In the genomic region with DNA sequence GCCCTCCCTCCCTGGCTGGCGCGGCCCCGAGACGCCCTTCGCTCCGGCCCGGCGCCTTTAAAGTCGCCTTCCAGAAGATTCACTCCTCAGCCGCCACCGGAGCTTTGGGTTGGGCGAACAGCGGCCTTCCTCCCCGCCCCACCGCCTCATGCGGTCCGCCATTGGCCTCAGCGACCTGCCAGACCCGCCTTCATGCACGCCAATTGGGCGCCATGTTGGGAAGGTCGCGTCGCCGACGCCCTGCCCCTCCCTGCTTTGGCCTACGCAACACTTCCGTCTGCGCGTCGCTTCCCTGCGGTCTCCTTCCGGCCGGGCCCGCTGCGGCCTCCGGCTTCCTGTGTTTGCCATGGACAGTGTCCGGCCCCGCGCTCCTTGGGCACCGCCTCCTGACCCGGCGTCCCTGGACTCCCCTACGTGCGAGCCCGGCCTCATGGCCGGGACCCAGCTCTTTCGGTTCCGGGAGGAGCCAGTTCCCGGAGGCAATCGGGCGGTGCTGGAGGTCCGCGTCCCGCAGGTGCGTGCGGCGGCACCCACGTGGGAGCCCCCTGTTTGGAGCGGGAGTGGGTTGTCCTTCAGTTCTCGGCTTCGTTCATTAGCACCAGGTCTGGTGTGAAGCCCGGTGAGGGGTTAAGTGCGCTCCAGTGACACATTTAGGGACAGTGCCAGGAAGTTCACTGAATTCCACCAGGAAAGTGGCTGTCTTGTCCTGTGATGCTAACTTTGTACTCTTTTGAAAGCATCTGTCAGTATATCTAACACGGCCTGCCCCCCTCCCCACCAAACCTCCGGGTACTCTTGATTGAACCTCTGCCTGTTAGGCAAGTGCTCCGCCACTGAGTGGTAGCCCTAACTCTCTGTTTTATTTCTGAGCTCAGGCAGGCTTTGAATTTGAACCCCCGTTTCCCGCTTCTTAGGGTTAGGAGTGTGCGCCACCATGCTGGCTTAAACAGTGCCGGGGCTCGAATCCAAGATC, we compare ENCODE assay signal across 8 mouse cellular contexts. TPM values are rescaled to one million over a fixed set of nuclear protein-coding genes. Genes with fewer than 3 reads are reported as not detected.
DNase-seq lines count a peak whose midpoint lies in the region; ATAC-seq and TF ChIP-seq lines count a peak whose summit lies in the region.

A gene (plus strand): TSS at position 18 of the 973 bp plus-strand sequence.
A gene (minus strand): TSS at position 189 of the 973 bp plus-strand sequence.

- TF ChIP-seq EP300 in heart, postnatal 0 days (IDR thresholded peaks at IDR 0.05; ENCODE audit: low read depth) = peak; percentile 73; the same call in 1 of the 2 replicates

- H3K9ac ChIP-seq in forebrain, embryonic 12.5 days = peak within 1 kb of the TSS; percentile 74
- peak within 1 kb of the TSS; percentile 90 for H3K9ac ChIP-seq in heart, postnatal 0 days (replicated peaks; ENCODE audit: low read depth, low read length)
- peak within 1 kb of the TSS; percentile 95 for H3K9ac ChIP-seq in liver, embryonic 16.5 days (ENCODE audit: low read depth, low read length)
- H3K9ac ChIP-seq in neural tube, embryonic 13.5 days = peak within 1 kb of the TSS; percentile 91

- ATAC-seq in forebrain, embryonic 12.5 days (ENCODE audit: low FRiP score) = peak; percentile 96
- ATAC-seq in heart, postnatal 0 days (ENCODE audit: insufficient read depth, low read depth) = peak; percentile 96
- peak; percentile 95 for ATAC-seq in liver, embryonic 16.5 days (ENCODE audit: low read depth)
- peak; percentile 97 for ATAC-seq in neural tube, embryonic 13.5 days (ENCODE audit: low read depth)

- H3K4me2 ChIP-seq in forebrain, embryonic 12.5 days = peak within 1 kb of the TSS; percentile 90
- H3K4me2 ChIP-seq in heart, postnatal 0 days (ENCODE audit: low read depth, low read length) = peak within 1 kb of the TSS; percentile 85
- peak within 1 kb of the TSS; percentile 98 for H3K4me2 ChIP-seq in liver, embryonic 16.5 days (ENCODE audit: low read depth, low read length)
- H3K4me2 ChIP-seq in neural tube, embryonic 13.5 days = peak within 1 kb of the TSS; percentile 94

- H3K4me1 ChIP-seq in E14TG2a.4 (replicated peaks; ENCODE audit: low read depth, low read length) = peaks cover 65% of the 10 kb centered on the region
- peaks cover 49% of the 10 kb centered on the region for H3K4me1 ChIP-seq in forebrain, embryonic 12.5 days
- H3K4me1 ChIP-seq in heart, postnatal 0 days (ENCODE audit: control insufficient read depth, insufficient read depth) = peaks cover 24% of the 10 kb centered on the region
- peaks cover 28% of the 10 kb centered on the region for H3K4me1 ChIP-seq in liver, embryonic 16.5 days (ENCODE audit: control insufficient read depth, low read depth, low read length)
- peaks cover 65% of the 10 kb centered on the region for H3K4me1 ChIP-seq in neural tube, embryonic 13.5 days (replicated peaks)
- peaks cover 7% of the 10 kb centered on the region for H3K4me1 ChIP-seq in testis, adult 2 months (ENCODE audit: control insufficient read depth, insufficient read depth, low read length)

- H3K4me3 ChIP-seq in E14TG2a.4 (replicated peaks; ENCODE audit: low read length) = peak within 1 kb of the TSS; percentile 98
- peak within 1 kb of the TSS; percentile 68 for H3K4me3 ChIP-seq in forebrain, embryonic 12.5 days (replicated peaks)
- H3K4me3 ChIP-seq in heart, postnatal 0 days (ENCODE audit: low read depth, low read length) = peak within 1 kb of the TSS; percentile 77
- peak within 1 kb of the TSS; percentile 80 for H3K4me3 ChIP-seq in liver, embryonic 16.5 days (ENCODE audit: low read depth, low read length)
- H3K4me3 ChIP-seq in neural tube, embryonic 13.5 days = peak within 1 kb of the TSS; percentile 82
- H3K4me3 ChIP-seq in testis, adult 2 months (ENCODE audit: control insufficient read depth, low read depth, low read length) = peak within 1 kb of the TSS; percentile 92

- H3K36me3 ChIP-seq in E14TG2a.4 (ENCODE audit: insufficient read depth, low read length) = peaks cover 72% of the 10 kb centered on the region
- H3K36me3 ChIP-seq in forebrain, embryonic 12.5 days (replicated peaks) = peaks cover 41% of the 10 kb centered on the region
- H3K36me3 ChIP-seq in heart, postnatal 0 days (replicated peaks; ENCODE audit: control insufficient read depth, insufficient read depth, low read length) = peaks cover 48% of the 10 kb centered on the region
- H3K36me3 ChIP-seq in liver, embryonic 16.5 days (ENCODE audit: control insufficient read depth, insufficient read depth) = peaks cover 28% of the 10 kb centered on the region
- peaks cover 52% of the 10 kb centered on the region for H3K36me3 ChIP-seq in neural tube, embryonic 13.5 days
- H3K36me3 ChIP-seq in testis, adult 2 months (ENCODE audit: control insufficient read depth, insufficient read depth, low read length) = peaks cover 8% of the 10 kb centered on the region

- TF ChIP-seq POLR2A in testis, adult 2 months (IDR thresholded peaks at IDR 0.05; ENCODE audit: control insufficient read depth, low read depth, low read length) = peak; percentile 94

- WGBS in forebrain, embryonic 12.5 days = under 1% methylated on average over 72 of the region's 72 CpGs
- WGBS in heart, postnatal 0 days = under 1% methylated on average over 71 of the region's 72 CpGs
- under 1% methylated on average over 71 of the region's 72 CpGs for WGBS in liver, embryonic 16.5 days (ENCODE audit: insufficient replicate concordance)
- WGBS in neural tube, embryonic 13.5 days = under 1% methylated on average over 72 of the region's 72 CpGs

- peak within 1 kb of the TSS; percentile 96 for H3K27ac ChIP-seq in forebrain, embryonic 12.5 days
- H3K27ac ChIP-seq in heart, postnatal 0 days (ENCODE audit: low read depth) = peak within 1 kb of the TSS; percentile 97
- peak within 1 kb of the TSS; percentile 99 for H3K27ac ChIP-seq in liver, embryonic 16.5 days (ENCODE audit: low read length)
- H3K27ac ChIP-seq in neural tube, embryonic 13.5 days (replicated peaks) = peak within 1 kb of the TSS; percentile 97
- peak within 1 kb of the TSS; percentile 96 for H3K27ac ChIP-seq in testis, adult 2 months (ENCODE audit: control insufficient read depth, insufficient read depth, low read depth, low read length)

- H3K27me3 ChIP-seq in E14TG2a.4 (ENCODE audit: insufficient read depth, low read length) = no peaks in the 10 kb centered on the region
- H3K27me3 ChIP-seq in forebrain, embryonic 12.5 days = no peaks in the 10 kb centered on the region
- no peaks in the 10 kb centered on the region for H3K27me3 ChIP-seq in heart, postnatal 0 days (ENCODE audit: control insufficient read depth, insufficient read depth, low read length)
- no peaks in the 10 kb centered on the region for H3K27me3 ChIP-seq in liver, embryonic 16.5 days (ENCODE audit: control insufficient read depth, insufficient read depth, low read depth, low read length)
- no peaks in the 10 kb centered on the region for H3K27me3 ChIP-seq in neural tube, embryonic 13.5 days
- no peaks in the 10 kb centered on the region for H3K27me3 ChIP-seq in testis, adult 2 months (ENCODE audit: control insufficient read depth, insufficient read depth, low read length)

- peak; percentile 94 for DNase-seq in c-Kit-positive CD71-positive TER-119-positive erythroid progenitor cells, embryonic 14.5 days (ENCODE audit: low spot score)
- peak; percentile 96 for DNase-seq in heart, postnatal 0 days (ENCODE audit: low spot score)
- peak; percentile 97 to 99 for DNase-seq in kidney, postnatal 4 days

- no peak for TF ChIP-seq CTCF in E14TG2a.4 (conservative IDR thresholded peaks at IDR 0.05; ENCODE audit: low read length)
- no peak for TF ChIP-seq CTCF in heart, postnatal 0 days (IDR thresholded peaks at IDR 0.05; ENCODE audit: low read depth)
- no peak for TF ChIP-seq CTCF in testis, adult 2 months (IDR thresholded peaks at IDR 0.05; ENCODE audit: control insufficient read depth, insufficient read depth, insufficient replicate concordance, low read depth, low read length)

- no peaks in the 10 kb centered on the region for H3K9me3 ChIP-seq in E14TG2a.4 (ENCODE audit: low read length)
- no peaks in the 10 kb centered on the region for H3K9me3 ChIP-seq in forebrain, embryonic 12.5 days
- no peaks in the 10 kb centered on the region for H3K9me3 ChIP-seq in heart, postnatal 0 days (replicated peaks; ENCODE audit: control insufficient read depth, low read length)
- H3K9me3 ChIP-seq in liver, embryonic 16.5 days (replicated peaks; ENCODE audit: control insufficient read depth, low read length) = no peaks in the 10 kb centered on the region
- H3K9me3 ChIP-seq in neural tube, embryonic 13.5 days = no peaks in the 10 kb centered on the region

RNA-seq across cellular contexts. Expression of the first gene that starts in this region (rescaled TPM):
- polyA plus RNA-seq in forebrain, embryonic 12.5 days (2016; fragmentation: Nextera tagmentation; extraction: Ambion mirVana) = 65.5 and 65.8 TPM in 2 replicates
- 39.2 and 63.2 TPM in 2 replicates for total RNA-seq in heart, postnatal 0 days (2014; rRNA removed; ENCODE audit: low replicate concordance)
- polyA plus RNA-seq in heart, postnatal 0 days (2015; fragmentation: Nextera tagmentation; extraction: Ambion mirVana) = 77.1 and 77.6 TPM in 2 replicates
- polyA plus RNA-seq in liver, embryonic 16.5 days (2015; fragmentation: Nextera tagmentation; extraction: Ambion mirVana) = 31.6 and 33.0 TPM in 2 replicates
- polyA plus RNA-seq in neural tube, embryonic 13.5 days (2015; fragmentation: Nextera tagmentation; extraction: Ambion mirVana) = 71.8 and 76.7 TPM in 2 replicates
- 45.5 and 61.4 TPM in 2 replicates for polyA plus RNA-seq in testis, adult 2 months (2012; rRNA removed)

RNA-seq across cellular contexts. Expression of the second gene that starts in this region (rescaled TPM):
- 87.8 and 93.5 TPM in 2 replicates for polyA plus RNA-seq in forebrain, embryonic 12.5 days (2016; fragmentation: Nextera tagmentation; extraction: Ambion mirVana)
- total RNA-seq in heart, postnatal 0 days (2014; rRNA removed; ENCODE audit: low replicate concordance) = 24.8 and 29.6 TPM in 2 replicates
- 35.3 and 43.1 TPM in 2 replicates for polyA plus RNA-seq in heart, postnatal 0 days (2015; fragmentation: Nextera tagmentation; extraction: Ambion mirVana)
- polyA plus RNA-seq in liver, embryonic 16.5 days (2015; fragmentation: Nextera tagmentation; extraction: Ambion mirVana) = 23.4 and 25.4 TPM in 2 replicates
- polyA plus RNA-seq in neural tube, embryonic 13.5 days (2015; fragmentation: Nextera tagmentation; extraction: Ambion mirVana) = 75.3 and 81.2 TPM in 2 replicates
- 66.5 and 71.1 TPM in 2 replicates for polyA plus RNA-seq in testis, adult 2 months (2012; rRNA removed)

Comparison
In these comparisons a context has a peak if more than half of its experiments do, and no peak if none do; other contexts are left out.
1. Peak in every context shown above with its lines: DNase-seq, ATAC-seq, H3K4me3 ChIP-seq and H3K27ac ChIP-seq.